Mouse (Mus musculus) cerebellum, adult 9-10 months (tissue): Measurements from ENCODE around the gene Kmt2e.

Experiments
- DNase-seq: peaks from one replicate; pipeline ENCODE4 v3.0.0; 2022

Kmt2e gene

GRCm38 (mm10) chr5:23411640-23412039 is 22.6 kb upstream of the Kmt2e start:
- DNase-seq = no peak

GRCm38 (mm10) chr5:23412247-23412948 is 21.8 kb upstream of the Kmt2e start:
- DNase-seq = no peak

DNA sequence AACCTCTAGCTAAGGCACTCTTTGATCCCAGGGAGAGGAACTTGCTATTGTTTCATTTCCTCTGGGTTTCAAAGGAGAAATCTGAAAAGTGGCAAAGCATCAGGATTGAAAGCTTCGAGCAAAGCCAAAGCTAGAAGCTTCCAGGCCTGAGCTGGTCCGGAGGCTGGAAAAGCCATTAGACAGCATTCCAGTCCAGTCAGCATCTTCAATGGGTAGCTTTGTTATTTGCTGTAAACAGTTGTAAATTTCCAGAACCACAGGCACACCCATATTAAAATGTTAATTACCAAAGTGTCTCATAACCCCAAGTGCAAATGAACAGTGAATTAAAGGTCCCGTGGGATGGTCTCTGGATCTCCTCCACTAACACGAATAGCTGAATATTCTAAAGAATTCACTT is 21.2 kb upstream of the Kmt2e start:
- DNase-seq = no peak

GRCm38 (mm10) chr5:23413575-23414470 is 20.4 kb upstream of the Kmt2e start:
- no peak for DNase-seq

- no peak for DNase-seq
Observed at GRCm38 (mm10) chr5:23414490-23415126, 19.6 kb upstream of the Kmt2e start.

GRCm38 (mm10) chr5:23415571-23416285 is 18.5 kb upstream of the Kmt2e start:
- DNase-seq = peak; percentile 93

- DNase-seq = no peak
Observed at GRCm38 (mm10) chr5:23416286-23416643, 18.0 kb upstream of the Kmt2e start.

DNA sequence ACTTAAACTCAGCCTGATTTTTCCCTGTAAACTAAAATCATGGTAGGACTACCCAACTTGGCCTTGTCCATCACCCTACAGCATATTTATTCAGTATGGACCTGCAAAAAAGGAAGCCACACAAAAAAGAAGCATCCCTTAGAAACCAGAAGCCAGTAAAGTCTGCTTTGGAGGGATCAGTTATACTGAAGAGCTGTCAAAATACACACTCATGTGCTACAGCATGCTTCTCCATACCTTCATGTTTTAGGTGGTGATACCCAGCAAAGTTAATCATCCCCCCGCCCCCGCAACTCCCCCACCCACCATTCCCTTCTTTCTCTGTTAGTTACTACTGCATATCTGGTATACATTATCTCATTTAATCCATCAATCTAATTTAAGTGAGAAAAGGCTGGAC is 16.5 kb upstream of the Kmt2e start:
- DNase-seq = peak; percentile 38

DNA sequence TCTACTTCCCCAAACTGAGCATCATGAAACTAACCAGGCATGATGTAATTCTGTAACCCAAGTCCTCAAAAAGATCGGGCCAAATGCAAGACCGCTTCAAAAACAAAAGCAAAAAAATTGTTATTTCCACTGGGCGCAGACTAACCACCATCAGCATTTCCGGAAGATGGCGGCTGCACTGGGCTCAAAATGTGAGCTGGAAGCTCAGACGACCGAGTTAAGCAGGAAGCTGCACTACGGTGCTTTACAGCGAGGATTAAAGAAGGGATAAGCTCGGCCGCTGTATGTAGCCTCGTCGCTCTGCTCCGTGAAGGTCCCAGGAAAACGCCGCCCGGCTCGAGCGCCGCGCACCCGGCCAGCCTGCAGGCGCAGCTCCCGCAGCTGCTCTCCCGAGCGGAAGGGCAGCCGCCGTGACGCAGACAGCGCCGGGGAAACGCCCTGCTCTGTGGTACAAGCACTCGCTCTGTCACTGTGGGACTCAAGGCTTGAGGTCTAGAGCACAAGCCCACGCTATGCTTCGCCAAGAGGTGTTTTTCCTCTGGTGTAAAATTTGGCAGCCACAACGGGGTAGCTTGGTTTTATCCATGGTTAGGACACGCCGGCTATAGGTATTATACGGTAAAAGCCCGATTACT is 16.0 kb upstream of the Kmt2e start:
- peak; percentile 83 for DNase-seq

GRCm38 (mm10) chr5:23418797-23419595 is 15.2 kb upstream of the Kmt2e start:
- no peak for DNase-seq

- no peak for DNase-seq
Observed at GRCm38 (mm10) chr5:23419616-23420170, 14.5 kb upstream of the Kmt2e start.

DNA sequence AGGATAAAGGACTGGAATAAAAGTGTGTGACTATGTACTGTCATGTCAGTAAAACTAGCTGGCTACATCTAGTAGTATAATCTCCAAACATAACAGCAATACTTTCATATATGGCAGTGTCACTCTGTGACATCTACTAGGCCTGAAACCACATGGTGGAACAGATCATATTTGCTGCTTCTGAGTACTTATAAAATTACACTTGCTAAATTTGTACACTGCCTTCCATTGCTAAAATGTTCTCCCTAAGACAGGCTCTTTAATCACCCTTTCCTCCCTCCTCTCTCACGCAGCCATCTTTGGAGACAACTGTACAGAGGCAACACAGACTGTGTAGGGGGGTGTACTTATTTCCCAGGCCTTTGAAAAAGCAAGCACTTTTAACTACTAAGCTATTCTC is 13.8 kb upstream of the Kmt2e start:
- DNase-seq = no peak

GRCm38 (mm10) chr5:23421440-23421839 is 12.8 kb upstream of the Kmt2e start:
- no peak for DNase-seq

DNA sequence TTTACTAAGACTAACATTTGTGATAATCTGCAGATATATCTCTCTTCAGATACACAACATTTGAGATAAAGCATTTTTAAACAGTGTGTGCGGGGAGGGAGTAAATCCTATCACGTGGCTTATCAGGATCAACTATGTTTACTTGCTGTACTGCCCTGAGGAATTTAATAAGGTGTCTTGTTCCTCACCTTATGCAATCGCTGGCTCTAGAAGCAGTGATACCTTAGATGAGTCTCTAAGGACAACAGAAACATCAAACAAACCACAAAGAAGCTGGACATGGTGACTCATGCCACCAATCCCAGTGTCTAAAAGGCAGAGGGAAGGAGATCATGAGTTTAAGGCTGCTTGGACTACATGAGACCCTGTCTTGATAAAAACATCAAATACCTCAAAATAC is 11.2 kb upstream of the Kmt2e start:
- no peak for DNase-seq

GRCm38 (mm10) chr5:23427501-23427900 is 6.7 kb upstream of the Kmt2e start:
- DNase-seq = no peak

DNA sequence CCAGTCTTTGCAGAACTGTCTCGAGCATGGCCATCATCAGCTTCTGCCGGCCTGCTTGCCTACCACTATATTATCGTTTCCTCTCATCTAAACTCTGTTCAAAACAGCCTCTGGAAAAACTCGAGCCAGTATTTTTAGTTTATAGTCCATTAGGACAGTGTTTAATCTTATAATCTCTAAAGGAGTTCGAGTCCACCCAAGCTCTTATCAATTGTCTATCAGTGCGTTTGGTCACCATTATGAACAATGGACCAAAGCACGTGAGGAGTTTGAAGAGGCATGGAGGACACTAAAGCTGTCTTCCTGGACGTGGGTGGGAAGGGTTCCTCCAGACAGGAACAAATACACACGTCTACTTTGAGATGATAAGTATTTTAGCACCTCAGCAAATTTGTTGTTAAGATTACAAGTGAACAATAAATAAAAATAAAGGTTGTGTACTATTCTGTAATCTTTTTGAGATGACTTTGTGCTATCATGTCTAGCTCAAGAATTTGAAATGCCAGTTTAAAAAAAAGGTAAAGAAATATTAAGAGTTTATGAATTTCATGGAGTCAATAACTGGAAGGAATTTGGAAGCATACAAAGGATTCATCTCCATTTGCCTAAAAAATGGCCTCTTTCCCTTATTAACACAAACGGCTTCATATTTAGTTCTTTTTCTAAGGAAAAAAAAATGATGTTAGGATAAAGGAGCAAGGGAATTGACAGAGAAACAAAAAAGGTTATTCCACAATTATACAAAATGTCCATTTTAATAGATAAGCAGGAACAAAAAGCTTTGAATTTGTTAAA is 3.0 kb upstream of the Kmt2e start:
- no peak for DNase-seq

DNA sequence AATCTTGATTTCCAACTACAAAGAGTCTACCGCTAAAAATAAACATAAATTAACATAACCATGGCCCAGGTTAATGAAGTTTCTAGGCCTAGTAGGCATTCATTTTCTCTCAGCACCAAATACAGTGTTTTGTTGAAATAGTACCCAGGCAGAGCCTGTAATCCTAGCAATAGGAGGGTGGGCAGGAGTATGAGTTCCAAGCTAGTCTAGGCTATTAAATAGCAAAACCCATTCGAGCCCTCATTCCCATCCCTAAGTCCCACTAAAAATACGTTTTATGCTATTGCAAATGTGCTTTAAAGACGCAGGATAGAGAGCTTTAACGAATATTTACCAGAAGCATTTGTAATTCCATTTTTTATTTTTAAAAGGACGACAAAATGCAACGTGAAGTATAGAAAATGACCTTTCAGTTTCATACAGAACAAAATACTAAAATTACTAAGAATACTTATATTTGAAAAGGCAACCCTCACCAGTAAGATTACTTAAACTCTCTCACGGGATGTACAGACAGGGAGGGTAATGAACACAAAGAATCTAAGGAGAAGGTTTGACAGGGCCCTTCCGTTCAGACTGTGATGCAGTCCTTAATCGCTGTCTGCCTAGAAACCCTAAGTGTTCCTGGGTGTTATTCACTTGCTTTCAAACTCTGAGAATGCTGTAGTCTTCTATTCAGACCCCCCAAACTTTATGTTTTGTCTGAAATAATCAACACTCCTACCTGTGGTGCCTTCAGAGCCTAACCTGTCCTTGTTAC is 2.1 kb upstream of the Kmt2e start:
- DNase-seq = peak; percentile 63

DNA sequence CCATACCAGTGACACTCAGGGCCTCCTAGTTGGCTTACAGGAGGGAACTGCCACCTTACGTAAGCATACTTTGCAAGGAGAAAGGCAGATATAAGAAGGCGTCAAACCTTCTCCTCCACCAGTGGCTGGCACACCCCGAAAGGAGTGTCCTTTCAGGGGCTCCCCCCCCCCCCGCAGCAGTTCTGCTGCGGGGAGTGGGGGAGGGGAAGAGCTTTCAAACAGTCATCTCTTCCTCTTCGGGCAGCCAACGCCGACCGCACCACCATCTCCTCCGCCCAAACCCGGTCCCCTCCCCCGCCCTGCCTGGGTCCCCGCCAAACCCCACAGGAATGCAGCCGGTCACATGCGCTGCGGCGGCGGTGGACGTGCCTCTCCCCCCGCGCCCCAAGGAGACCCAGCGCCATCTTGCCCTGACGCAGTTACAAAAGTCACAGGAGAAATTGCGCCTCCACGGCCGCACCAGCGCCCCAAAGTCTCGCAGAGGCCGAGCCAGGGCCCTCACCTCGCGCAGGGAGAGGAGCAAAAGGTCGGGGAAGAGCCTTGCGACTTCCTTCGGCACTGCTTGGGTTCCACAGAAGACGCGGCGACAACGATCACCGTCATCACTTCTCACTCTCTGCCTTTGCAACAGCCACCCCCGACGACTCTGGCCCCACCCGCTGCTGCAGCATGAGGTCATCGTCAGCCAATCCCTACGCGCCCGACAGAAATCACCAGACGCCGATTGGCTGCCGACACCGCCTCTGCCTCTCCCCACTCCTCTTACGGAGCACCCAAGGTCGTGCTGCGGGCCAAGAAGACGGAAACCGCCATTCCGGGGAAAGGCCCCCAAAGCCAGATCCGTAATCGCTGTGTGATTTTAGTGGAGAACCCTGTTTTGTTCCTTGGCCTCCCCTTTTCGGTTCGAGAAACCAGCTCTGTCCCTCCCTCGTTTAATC is 1.3 kb upstream of the Kmt2e start:
- peak; percentile 99 for DNase-seq
